Comparison of ENCODE assay signal across 14 mouse cellular contexts in the genomic region with DNA sequence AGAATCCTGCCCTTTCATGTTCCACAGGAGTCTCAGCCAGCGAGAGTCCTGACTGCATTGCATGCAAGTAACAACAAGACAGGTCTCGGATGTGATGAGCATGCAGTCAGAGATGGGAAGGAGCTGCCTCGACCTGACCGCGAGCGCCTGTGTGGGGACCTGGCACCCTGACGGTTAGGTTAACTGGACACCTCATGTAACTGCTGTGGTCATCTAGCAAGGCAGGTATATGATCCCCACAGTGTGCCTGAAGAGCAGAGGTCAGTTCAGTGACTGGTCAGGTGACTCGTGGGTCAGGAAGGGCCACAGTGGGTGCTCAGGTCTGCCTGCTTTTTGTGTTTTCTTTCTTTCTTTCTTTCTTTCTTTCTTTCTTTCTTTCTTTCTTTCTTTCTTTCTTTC. TPM values are rescaled to one million over a fixed set of nuclear protein-coding genes. Genes with fewer than 3 reads are reported as not detected.
DNase-seq lines count a peak whose midpoint lies in the region; ATAC-seq and TF ChIP-seq lines count a peak whose summit lies in the region.
"Had no signal": no experiment of that assay in that cellular context is flagged by ENCODE, and none has a peak within 500 bp of the region (broad histone marks: within the 10 kb centered on the region; RNA-seq: fewer than 3 reads in every experiment).

No protein-coding gene starts in this region.

- no peaks in the 10 kb centered on the region for H3K27me3 ChIP-seq in testis, adult 2 months (ENCODE audit: control insufficient read depth, insufficient read depth, low read length)
- H3K27me3 ChIP-seq in limb, embryonic 13.5 days: no peaks in the 10 kb centered on the region
- no peaks in the 10 kb centered on the region for H3K27me3 ChIP-seq in myocyte (ENCODE audit: control insufficient read depth, insufficient read depth, insufficient read length)
- H3K27me3 ChIP-seq: forebrain, embryonic 15.5 days; limb, embryonic 15.5 days had no signal

- DNase-seq in frontal cortex, postnatal 14 days (ENCODE audit: low spot score in 2 of 2): no peak
- no peak for DNase-seq in testis, postnatal 14 days (ENCODE audit: low spot score)
- DNase-seq in layer of hippocampus, postnatal 36 days: no peak
- no peak for DNase-seq in left cerebral cortex, postnatal 10 days (ENCODE audit: extremely low spot score in 1 of 2, low spot score in 2 of 2)

- H3K27ac ChIP-seq in testis, adult 2 months (ENCODE audit: control insufficient read depth, insufficient read depth, low read depth, low read length): peak overlapping the region; percentile 67; the same call in 1 of the 2 replicates
- H3K27ac ChIP-seq in limb, embryonic 13.5 days: no peak overlapping the region
- H3K27ac ChIP-seq: forebrain, embryonic 15.5 days; layer of hippocampus, adult 2 months; left cerebral cortex, adult 2 months; limb, embryonic 15.5 days had no signal

- TF ChIP-seq CTCF in testis, adult 2 months (IDR thresholded peaks at IDR 0.05; ENCODE audit: control insufficient read depth, insufficient read depth, insufficient replicate concordance, low read depth, low read length): no peak

- no peak for TF ChIP-seq POLR2A in testis, adult 2 months (IDR thresholded peaks at IDR 0.05; ENCODE audit: control insufficient read depth, low read depth, low read length)
- no peak for TF ChIP-seq POLR2A in myocyte (IDR thresholded peaks at IDR 0.05; ENCODE audit: insufficient read length, low read depth)

- H3K4me3 ChIP-seq in testis, adult 2 months (ENCODE audit: control insufficient read depth, low read depth, low read length): peak overlapping the region; percentile 25
- H3K4me3 ChIP-seq in limb, embryonic 13.5 days: no peak overlapping the region
- no peak overlapping the region for H3K4me3 ChIP-seq in myocyte
- H3K4me3 ChIP-seq: forebrain, embryonic 15.5 days; layer of hippocampus, adult 2 months; left cerebral cortex, adult 2 months had no signal

- no peaks in the 10 kb centered on the region for H3K36me3 ChIP-seq in testis, adult 2 months (ENCODE audit: control insufficient read depth, insufficient read depth, low read length)
- peaks cover 11% of the 10 kb centered on the region for H3K36me3 ChIP-seq in limb, embryonic 13.5 days
- H3K36me3 ChIP-seq in myocyte (ENCODE audit: control insufficient read depth, insufficient read depth): no peaks in the 10 kb centered on the region

- no peak overlapping the region for H3ac ChIP-seq in myocyte (ENCODE audit: control insufficient read depth, insufficient read length)

- ATAC-seq in frontal cortex, adult (ENCODE audit: low TSS enrichment): 0 out of 2 replicates have a peak, but pooled peaks have one; percentile 9
- ATAC-seq in limb, embryonic 13.5 days (ENCODE audit: low FRiP score, low read depth): no peak
- ATAC-seq: forebrain, embryonic 15.5 days; hindbrain, embryonic 16.5 days had no signal

- intact Hi-C loops in left cerebral cortex, postnatal 10 days (cut with DNase I): loop anchor here (2.0 to 10.0 kb wide), 2 partner anchors 63 to 397 kb away; a partner anchor contains a TSS

- peaks cover 4% of the 10 kb centered on the region for H3K4me1 ChIP-seq in testis, adult 2 months (ENCODE audit: control insufficient read depth, insufficient read depth, low read length)
- H3K4me1 ChIP-seq in limb, embryonic 13.5 days: 0 out of 2 replicates have a peak, but pooled peaks cover 3% of the 10 kb centered on the region
- H3K4me1 ChIP-seq: forebrain, embryonic 15.5 days had no signal

- no peaks in the 10 kb centered on the region for H3K9me3 ChIP-seq in limb, embryonic 13.5 days
- H3K9me3 ChIP-seq: forebrain, embryonic 15.5 days; limb, embryonic 15.5 days had no signal

- H3K9ac ChIP-seq in limb, embryonic 13.5 days: peak overlapping the region; percentile 43; the same call in 1 of the 2 replicates
- H3K9ac ChIP-seq: forebrain, embryonic 15.5 days; limb, embryonic 15.5 days had no signal

- H3K4me2 ChIP-seq in limb, embryonic 13.5 days (replicated peaks): peak overlapping the region; percentile 33
- H3K4me2 ChIP-seq in myocyte (ENCODE audit: low read depth): peak overlapping the region; percentile 72
- H3K4me2 ChIP-seq: forebrain, embryonic 15.5 days; midbrain, embryonic 11.5 days had no signal

- H3K79me2 ChIP-seq in myocyte (ENCODE audit: control insufficient read depth, insufficient read depth): peaks cover 4% of the 10 kb centered on the region

- WGBS in limb, embryonic 13.5 days: 44% methylated on average over 8 of the region's 8 CpGs

TF ChIP-seq in myocyte, 11 proteins besides CTCF, POLR2A, EP300 and RAD21:
- TF ChIP-seq SRF (IDR thresholded peaks at IDR 0.05; ENCODE audit: control insufficient read depth, insufficient read length, low read depth) (no peak), MAX (IDR thresholded peaks at IDR 0.05; ENCODE audit: low read depth) (no peak)

RNA-seq across cellular contexts. Expression of a gene that starts 6.7 kb away (rescaled TPM):
- 42.2 and 43.3 TPM in 2 replicates for polyA plus RNA-seq in testis, adult 2 months (2012; rRNA removed)
- 89.7 and 93.3 TPM in 2 replicates for polyA plus RNA-seq in limb, embryonic 13.5 days (2015; fragmentation: Nextera tagmentation; extraction: Ambion mirVana)
- polyA plus RNA-seq in myocyte (2012; fragmentation: generic; extraction: Trizol): 27.9 TPM
- 10 to 100 TPM; 41.1 to 43.6 TPM for total RNA-seq in layer of hippocampus, postnatal 36 days (2021)
- total RNA-seq in left cerebral cortex, postnatal 10 days (2021): 10 to 100 TPM; 29.1 to 29.9 TPM

RNA-seq across cellular contexts. Expression of a gene that starts 31.2 kb away (rescaled TPM):
- polyA plus RNA-seq in testis, adult 2 months (2012; rRNA removed): 5.1 and 5.3 TPM in 2 replicates
- polyA plus RNA-seq in limb, embryonic 13.5 days (2015; fragmentation: Nextera tagmentation; extraction: Ambion mirVana): 3.1 and 3.5 TPM in 2 replicates
- 0.25 TPM for polyA plus RNA-seq in myocyte (2012; fragmentation: generic; extraction: Trizol)
- 1 to 10 TPM; 1.5 to 1.9 TPM for total RNA-seq in layer of hippocampus, postnatal 36 days (2021)
- under 1 TPM; 0.86 to 0.97 TPM for total RNA-seq in left cerebral cortex, postnatal 10 days (2021)

RNA-seq across cellular contexts. Expression of a gene that starts 31.3 kb away (rescaled TPM):
- 16.3 and 19.0 TPM in 2 replicates for polyA plus RNA-seq in testis, adult 2 months (2012; rRNA removed)
- 31.1 and 32.4 TPM in 2 replicates for polyA plus RNA-seq in limb, embryonic 13.5 days (2015; fragmentation: Nextera tagmentation; extraction: Ambion mirVana)
- polyA plus RNA-seq in myocyte (2012; fragmentation: generic; extraction: Trizol): 16.3 TPM
- total RNA-seq in layer of hippocampus, postnatal 36 days (2021): 10 to 100 TPM; 12.4 to 12.6 TPM
- 10 to 100 TPM; 12.8 to 14.0 TPM for total RNA-seq in left cerebral cortex, postnatal 10 days (2021)

RNA-seq across cellular contexts. Expression of a gene that starts 46.3 kb away (rescaled TPM):
- 66.5 and 73.1 TPM in 2 replicates for polyA plus RNA-seq in testis, adult 2 months (2012; rRNA removed)
- polyA plus RNA-seq in limb, embryonic 13.5 days (2015; fragmentation: Nextera tagmentation; extraction: Ambion mirVana): 51.8 and 56.1 TPM in 2 replicates
- polyA plus RNA-seq in myocyte (2012; fragmentation: generic; extraction: Trizol): 41.0 TPM
- total RNA-seq in layer of hippocampus, postnatal 36 days (2021): 10 to 100 TPM; 60.0 to 62.6 TPM
- 10 to 100 TPM; 46.6 to 49.8 TPM for total RNA-seq in left cerebral cortex, postnatal 10 days (2021)
